Mouse (Mus musculus): ENCODE results near the gene Trip11.

DNA sequence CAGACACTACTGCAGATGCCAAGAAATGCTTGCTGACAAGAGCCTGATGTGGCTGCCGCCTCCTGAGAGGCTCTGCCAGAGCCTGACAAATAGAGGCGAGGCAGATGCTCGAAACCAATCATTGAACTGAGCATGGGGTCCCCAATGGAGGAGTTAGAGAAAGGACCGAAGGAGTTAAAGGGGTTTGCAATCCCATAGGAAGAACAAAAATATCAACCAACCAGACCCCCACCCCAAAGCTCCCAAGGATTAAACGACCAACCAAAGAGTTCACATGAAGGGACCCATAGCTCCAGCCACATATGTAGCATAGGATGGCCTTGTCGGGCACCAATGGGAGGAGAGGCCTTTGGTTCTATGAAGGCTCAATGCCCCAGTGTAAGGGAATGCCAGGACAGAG, 2.7 kb downstream of the Trip11 start:
- TF ChIP-seq CTCF (IDR thresholded peaks at IDR 0.05) (no peak), POLR2A (IDR thresholded peaks at IDR 0.05; ENCODE audit: insufficient read depth, low read depth, low read length) (no peak)

Measured in heart, adult 2 months (tissue).